Mouse (Mus musculus): ENCODE data around the gene Cenpe.

GRCm38 (mm10) chr3:135232462-135232861 lies 20.1 kb downstream of the Cenpe start:
- TF ChIP-seq POLR2A (IDR thresholded peaks at IDR 0.05; ENCODE audit: borderline replicate concordance, control insufficient read depth, low read depth, low read length) = no peak
- no peak for TF ChIP-seq CTCF (IDR thresholded peaks at IDR 0.05; ENCODE audit: control insufficient read depth, insufficient read depth, low read length)
